In the genomic region with DNA sequence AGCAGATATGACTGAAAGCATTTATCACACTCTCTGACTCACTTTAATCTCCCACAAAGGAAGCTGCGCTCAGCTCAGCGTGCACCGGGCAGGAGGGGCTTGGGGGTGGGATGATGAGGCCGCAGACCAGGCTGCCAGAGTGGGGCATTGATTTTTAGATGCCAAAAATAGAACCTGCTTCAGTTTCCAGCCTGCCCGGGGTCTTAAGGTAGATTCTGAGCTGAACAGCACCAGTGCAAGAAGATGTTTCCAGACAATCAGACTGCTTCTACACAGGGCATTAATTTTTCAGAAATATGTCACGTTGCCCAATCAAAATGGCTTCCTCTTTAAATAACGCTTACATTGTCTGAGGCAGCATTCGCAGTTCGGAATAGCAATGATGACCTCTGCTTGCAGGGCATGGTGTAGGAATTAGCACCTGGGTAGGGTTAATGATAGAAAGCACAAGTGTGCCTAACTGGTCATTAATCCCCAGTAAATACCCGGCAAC, we compare ENCODE assay signal across 13 mouse cellular contexts.
DNase-seq lines count a peak whose midpoint lies in the region; ATAC-seq lines count a peak whose summit lies in the region.
"Had no signal": no experiment of that assay in that cellular context is flagged by ENCODE, and none has a peak within 500 bp of the region (broad histone marks: within the 10 kb centered on the region; RNA-seq: fewer than 3 reads in every experiment).

No protein-coding gene starts in this region.

- no peak overlapping the region; the same call in 1 of the 2 replicates for H3K4me2 ChIP-seq in midbrain, embryonic 15.5 days
- H3K4me2 ChIP-seq in liver, embryonic 12.5 days, result no peak overlapping the region

- H3K27ac ChIP-seq in heart, embryonic 10.5 days, result peak overlapping the region; percentile 38
- H3K27ac ChIP-seq in midbrain, embryonic 15.5 days, result peak overlapping the region; percentile 76
- no peak overlapping the region for H3K27ac ChIP-seq in liver, embryonic 12.5 days
- H3K27ac ChIP-seq: layer of hippocampus, adult 2 months had no signal

- no peaks in the 10 kb centered on the region for H3K36me3 ChIP-seq in heart, embryonic 10.5 days
- H3K36me3 ChIP-seq in midbrain, embryonic 15.5 days (replicated peaks), result no peaks in the 10 kb centered on the region
- no peaks in the 10 kb centered on the region for H3K36me3 ChIP-seq in liver, embryonic 12.5 days

- 0 out of 2 replicates have a peak, but pooled peaks cover 3% of the 10 kb centered on the region for H3K9me3 ChIP-seq in heart, embryonic 10.5 days
- no peaks in the 10 kb centered on the region for H3K9me3 ChIP-seq in midbrain, embryonic 15.5 days
- H3K9me3 ChIP-seq in liver, embryonic 12.5 days (replicated peaks), result 0 out of 2 replicates have a peak, but pooled peaks cover 5% of the 10 kb centered on the region

- H3K4me1 ChIP-seq in heart, embryonic 10.5 days, result peaks cover 14% of the 10 kb centered on the region
- peaks cover 16% of the 10 kb centered on the region for H3K4me1 ChIP-seq in midbrain, embryonic 15.5 days
- H3K4me1 ChIP-seq in liver, embryonic 12.5 days, result no peaks in the 10 kb centered on the region
- H3K4me1 ChIP-seq: megakaryocyte, embryonic 14.5 days had no signal

- H3K4me3 ChIP-seq in heart, embryonic 10.5 days, result no peak overlapping the region
- H3K4me3 ChIP-seq in midbrain, embryonic 15.5 days, result no peak overlapping the region
- H3K4me3 ChIP-seq in liver, embryonic 12.5 days, result no peak overlapping the region
- H3K4me3 ChIP-seq: layer of hippocampus, adult 2 months; megakaryocyte, embryonic 14.5 days had no signal

- H3K9ac ChIP-seq in midbrain, embryonic 15.5 days, result no peak overlapping the region
- H3K9ac ChIP-seq in liver, embryonic 12.5 days, result no peak overlapping the region

- no peak for DNase-seq in heart, embryonic 10.5 days (ENCODE audit: low spot score)
- DNase-seq in heart, postnatal 4 days, result no peak
- DNase-seq in adrenal gland, postnatal 10 days, result peak; percentile 42
- DNase-seq in forelimb bud, embryonic 11.5 days (ENCODE audit: low read depth, low spot score), result peak; percentile 10
- DNase-seq in lung, postnatal 10 days, result no peak
- DNase-seq in liver, result no peak
- DNase-seq: cerebellum, adult 2 months; lung, adult 18-20 months; thymus, adult 2 months had no signal

- H3K27me3 ChIP-seq in heart, embryonic 10.5 days (ENCODE audit: insufficient read depth, poor library complexity, severe bottlenecking), result no peaks in the 10 kb centered on the region
- H3K27me3 ChIP-seq in midbrain, embryonic 15.5 days (replicated peaks), result no peaks in the 10 kb centered on the region
- no peaks in the 10 kb centered on the region for H3K27me3 ChIP-seq in liver, embryonic 12.5 days (replicated peaks)
- H3K27me3 ChIP-seq: megakaryocyte, embryonic 14.5 days had no signal

- peak; percentile 90 for ATAC-seq in midbrain, embryonic 15.5 days (replicated peaks)
- no peak for ATAC-seq in liver, embryonic 12.5 days

- 49% methylated on average over 10 of the region's 10 CpGs for whole genome bisulfite sequencing in heart, embryonic 10.5 days
- WGBS in midbrain, embryonic 15.5 days, result 33% methylated on average over 10 of the region's 10 CpGs
- WGBS in liver, embryonic 12.5 days (ENCODE audit: insufficient replicate concordance), result 66% methylated on average over 10 of the region's 10 CpGs

Comparison
In these comparisons a context has a peak if more than half of its experiments do, and no peak if none do; other contexts are left out.
1. DNase-seq: peak in adrenal gland, postnatal 10 days (single experiment) and forelimb bud, embryonic 11.5 days (single experiment); none in heart, embryonic 10.5 days (single experiment), heart, postnatal 4 days (single experiment), lung, postnatal 10 days (single experiment) and liver (single experiment).